In the genomic region with DNA sequence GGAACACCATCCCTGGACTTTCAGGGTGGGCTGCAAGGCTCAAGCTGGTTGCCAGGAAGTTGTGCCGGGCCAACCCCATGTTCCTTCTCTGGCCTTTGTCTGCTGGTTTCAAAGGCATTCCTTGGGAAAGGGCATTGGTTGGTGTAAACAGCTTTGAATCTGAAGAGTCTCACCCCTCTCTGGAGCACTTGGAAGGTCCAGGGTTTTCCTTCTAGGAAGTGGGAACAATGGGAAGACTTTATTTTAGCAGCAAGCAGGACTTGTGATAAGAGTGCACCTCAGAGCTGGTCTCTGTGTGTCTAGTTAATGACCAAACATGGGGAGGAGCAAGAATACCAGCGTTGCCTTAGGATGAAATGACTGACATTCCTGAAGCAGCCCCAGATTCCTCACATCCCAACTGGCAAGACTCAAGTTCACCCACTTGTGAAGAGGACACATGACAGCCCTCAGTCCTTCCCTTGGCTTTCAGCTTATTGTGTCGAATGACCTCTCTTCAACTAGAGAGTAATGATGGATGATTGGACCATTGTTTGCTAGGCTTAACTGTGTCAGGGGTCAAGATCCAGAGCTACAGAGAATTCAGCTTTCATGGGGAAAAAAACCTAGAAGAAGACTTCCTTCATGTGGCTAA, we compare ENCODE assay signal across 10 mouse cellular contexts.
DNase-seq lines count a peak whose midpoint lies in the region; ATAC-seq lines count a peak whose summit lies in the region.
"Had no signal": no experiment of that assay in that cellular context is flagged by ENCODE, and none has a peak within 500 bp of the region (broad histone marks: within the 10 kb centered on the region; RNA-seq: fewer than 3 reads in every experiment).

No protein-coding gene starts in this region.

- H3K4me2 ChIP-seq in heart, embryonic 13.5 days = no peak overlapping the region
- H3K4me2 ChIP-seq: embryonic facial prominence, embryonic 13.5 days; liver, embryonic 15.5 days had no signal

- no peak overlapping the region for H3K4me3 ChIP-seq in heart, embryonic 13.5 days
- H3K4me3 ChIP-seq: embryonic facial prominence, embryonic 13.5 days; liver, embryonic 15.5 days had no signal

- no peak for ATAC-seq in heart, embryonic 13.5 days (ENCODE audit: extremely low read depth, insufficient number of reproducible peaks, low FRiP score, low TSS enrichment)
- ATAC-seq in megakaryocyte-erythroid progenitor cell, adult 5-6 weeks (replicated peaks; ENCODE audit: low FRiP score, low TSS enrichment, poor library complexity, severe bottlenecking) = no peak

- no peaks in the 10 kb centered on the region for H3K36me3 ChIP-seq in heart, embryonic 13.5 days
- H3K36me3 ChIP-seq: embryonic facial prominence, embryonic 13.5 days; liver, embryonic 15.5 days had no signal

- H3K4me1 ChIP-seq in heart, embryonic 13.5 days = peaks cover 53% of the 10 kb centered on the region

- H3K27me3 ChIP-seq in heart, embryonic 13.5 days (replicated peaks) = no peaks in the 10 kb centered on the region
- H3K27me3 ChIP-seq: embryonic facial prominence, embryonic 13.5 days; liver, embryonic 15.5 days had no signal

- no peak overlapping the region for H3K9ac ChIP-seq in heart, embryonic 13.5 days
- H3K9ac ChIP-seq: embryonic facial prominence, embryonic 13.5 days; liver, embryonic 15.5 days had no signal

- 19% methylated on average over 3 of the region's 3 CpGs for WGBS in heart, embryonic 13.5 days

- DNase-seq in heart, postnatal 4 days = no peak
- DNase-seq in R1 (ENCODE audit: low read depth, low spot score) = peak; percentile 75
- DNase-seq in kidney, adult 9 months = peak; percentile 33
- DNase-seq in lung, postnatal 36 days = peak; percentile 66
- DNase-seq in frontal cortex, postnatal 36 days (ENCODE audit: low spot score in 2 of 2) = no peak
- no peak for DNase-seq in urinary bladder, adult 2 months (ENCODE audit: low spot score)

- H3K27ac ChIP-seq in heart, embryonic 13.5 days (replicated peaks) = peak overlapping the region; percentile 46
- H3K27ac ChIP-seq: embryonic facial prominence, embryonic 13.5 days; liver, embryonic 15.5 days had no signal

- H3K9me3 ChIP-seq in heart, embryonic 13.5 days = no peaks in the 10 kb centered on the region
- H3K9me3 ChIP-seq: embryonic facial prominence, embryonic 13.5 days; liver, embryonic 15.5 days had no signal

Comparison
In these comparisons a context has a peak if more than half of its experiments do, and no peak if none do; other contexts are left out.
1. DNase-seq: peak in R1 (single experiment), kidney, adult 9 months (single experiment) and lung, postnatal 36 days (single experiment); none in heart, postnatal 4 days (single experiment), frontal cortex, postnatal 36 days (0 of 2) and urinary bladder, adult 2 months (single experiment).